Mouse (Mus musculus) kidney, embryonic 16.5 days (tissue): ENCODE measurements at regions not wholly inside any gene's neighbourhood (a gene's known extent, or its start where the extent isn't known, plus 50 kb on each side); places are given as distances from the start of the nearest gene placed in this dataset.

ENCODE experiments used
- ATAC-seq: fragments of 200-750 bp; cut with Nextera tagmentation; 2 replicates; pipeline ENCODE4 v1.8.0; 2017; ENCODE audit warnings: moderate TSS enrichment; ENCODE audit not compliant: low FRiP score, low TSS enrichment
- H3K27ac ChIP-seq: fragments of 300-500 bp; sonication (generic); 2 replicates; pipeline ENCODE4 v1.5.1; 2014; ENCODE audit warnings: low read length
- H3K27me3 ChIP-seq: fragments of 300-500 bp; sonication (generic); 2 replicates; pipeline ENCODE4 v1.6.1; 2014; ENCODE audit warnings: low read length, control low read depth, mixed read lengths; ENCODE audit not compliant: insufficient read depth
- H3K36me3 ChIP-seq: fragments of 300-500 bp; sonication (generic); 2 replicates; pipeline ENCODE4 v1.6.1; 2014; ENCODE audit warnings: low read length, control low read depth, mixed read lengths; ENCODE audit not compliant: insufficient read depth
- H3K4me1 ChIP-seq: fragments of 300-500 bp; sonication (generic); 2 replicates; pipeline ENCODE4 v1.6.1; 2014; ENCODE audit warnings: low read length, control low read depth, mixed read lengths; ENCODE audit not compliant: insufficient read depth
- H3K4me2 ChIP-seq: fragments of 300-500 bp; sonication (generic); replicated peaks from 2 replicates; pipeline ENCODE4 v1.6.1; 2014; ENCODE audit warnings: low read depth, low read length
- H3K4me3 ChIP-seq: fragments of 300-500 bp; sonication (generic); 2 replicates; pipeline ENCODE4 v1.5.1; 2014; ENCODE audit warnings: mild to moderate bottlenecking, low read length
- H3K9ac ChIP-seq: fragments of 300-500 bp; sonication (generic); replicated peaks from 2 replicates; pipeline ENCODE4 v1.6.1; 2014; ENCODE audit warnings: low read length
- H3K9me3 ChIP-seq: fragments of 300-500 bp; sonication (generic); 2 replicates; pipeline ENCODE4 v1.6.1; 2016; ENCODE audit warnings: low read length, control low read depth
- WGBS: fragments of 180-500 bp; shearing (Covaris S2); extraction: QIAGEN DNeasy Blood & Tissue Kit; methylation state at CpG from one replicate; pipeline ENCODE4 v1.1.7; 2014; 5-methylcytosine and 5-hydroxymethylcytosine counted together

DNA sequence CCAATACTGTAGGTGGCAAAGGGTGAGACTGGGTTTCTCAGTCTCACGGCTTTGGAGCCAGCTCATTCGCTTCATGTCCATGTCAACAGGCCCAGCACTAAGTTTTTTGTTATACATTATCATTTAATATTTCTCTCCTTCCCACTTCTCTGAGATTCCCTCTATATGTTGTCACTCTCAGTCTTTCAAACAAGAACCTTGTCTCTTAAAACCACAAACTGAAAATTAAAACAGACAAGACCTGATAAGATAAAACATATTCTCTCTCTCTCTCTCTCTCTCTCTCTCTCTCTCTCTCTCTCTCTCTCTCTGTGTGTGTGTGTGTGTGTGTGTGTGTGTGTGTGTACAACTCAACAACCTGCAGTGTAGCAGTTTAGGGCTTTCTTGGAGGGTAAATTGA lies 295.2 kb upstream of the Nrxn1 start:
- no peaks in the 10 kb centered on the region for H3K4me1 ChIP-seq
- H3K4me3 ChIP-seq: no peak overlapping the region
- no peak for ATAC-seq
- no peak overlapping the region for H3K9ac ChIP-seq
- WGBS: 89% methylated on average over 2 of the region's 2 CpGs
- H3K4me2 ChIP-seq: no peak overlapping the region
- H3K9me3 ChIP-seq: no peaks in the 10 kb centered on the region
- no peak overlapping the region for H3K27ac ChIP-seq
- H3K36me3 ChIP-seq: no peaks in the 10 kb centered on the region
- H3K27me3 ChIP-seq: no peaks in the 10 kb centered on the region

DNA sequence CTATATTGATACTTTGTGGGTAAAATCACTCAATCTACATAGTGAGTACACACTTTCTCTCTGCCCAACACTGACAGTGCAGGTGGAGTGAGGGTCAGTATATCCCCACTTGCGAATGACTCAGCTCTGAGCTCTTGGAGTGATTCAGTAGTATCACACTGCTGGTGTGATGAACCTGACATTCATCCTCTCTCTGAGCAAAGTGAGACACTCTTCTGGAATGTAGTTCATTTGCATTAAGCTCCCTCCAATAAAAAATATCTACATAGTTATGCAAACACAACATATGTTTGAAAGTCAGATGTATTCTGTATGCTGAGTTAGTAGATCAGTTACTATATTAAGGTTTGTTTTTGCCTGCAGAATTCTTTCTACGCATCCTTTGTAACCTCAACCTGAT lies 293.1 kb upstream of the Nrxn1 start:
- no peak overlapping the region for H3K27ac ChIP-seq
- H3K27me3 ChIP-seq: no peaks in the 10 kb centered on the region
- H3K9me3 ChIP-seq: no peaks in the 10 kb centered on the region
- no peak for ATAC-seq
- no peaks in the 10 kb centered on the region for H3K4me1 ChIP-seq
- no peaks in the 10 kb centered on the region for H3K36me3 ChIP-seq
- no peak overlapping the region for H3K4me2 ChIP-seq
- 79% methylated on average over 2 of the region's 2 CpGs for WGBS
- H3K4me3 ChIP-seq: no peak overlapping the region
- H3K9ac ChIP-seq: no peak overlapping the region

DNA sequence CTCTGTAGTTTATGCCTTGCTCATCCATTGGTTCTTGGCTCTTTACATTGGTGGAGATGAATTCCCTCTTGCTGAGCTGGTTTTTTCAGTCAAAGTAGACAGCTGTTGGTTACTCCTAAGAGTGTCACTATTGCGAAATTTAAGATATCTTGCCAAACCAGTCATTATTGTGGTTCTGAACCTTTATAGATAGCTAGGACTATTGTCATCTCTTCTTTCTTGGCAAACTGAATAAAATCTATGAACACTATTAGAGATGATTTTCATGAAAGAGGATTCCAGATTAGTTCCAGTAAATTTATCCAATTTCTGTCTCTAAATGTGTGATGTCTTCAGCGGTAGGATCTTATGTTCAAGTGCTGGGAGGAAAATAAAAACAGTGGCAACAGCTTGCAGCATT lies 275.3 kb upstream of the Nrxn1 start:
- Histone ChIP-seq H3K36me3 (no peaks in the 10 kb centered on the region), H3K4me1 (no peaks in the 10 kb centered on the region), H3K9ac (no peak overlapping the region), H3K4me3 (no peak overlapping the region), H3K4me2 (no peak overlapping the region), H3K9me3 (no peaks in the 10 kb centered on the region), H3K27ac (no peak overlapping the region), H3K27me3 (no peaks in the 10 kb centered on the region)
- ATAC-seq: no peak
- WGBS: 84% methylated on average over 2 of the region's 2 CpGs

DNA sequence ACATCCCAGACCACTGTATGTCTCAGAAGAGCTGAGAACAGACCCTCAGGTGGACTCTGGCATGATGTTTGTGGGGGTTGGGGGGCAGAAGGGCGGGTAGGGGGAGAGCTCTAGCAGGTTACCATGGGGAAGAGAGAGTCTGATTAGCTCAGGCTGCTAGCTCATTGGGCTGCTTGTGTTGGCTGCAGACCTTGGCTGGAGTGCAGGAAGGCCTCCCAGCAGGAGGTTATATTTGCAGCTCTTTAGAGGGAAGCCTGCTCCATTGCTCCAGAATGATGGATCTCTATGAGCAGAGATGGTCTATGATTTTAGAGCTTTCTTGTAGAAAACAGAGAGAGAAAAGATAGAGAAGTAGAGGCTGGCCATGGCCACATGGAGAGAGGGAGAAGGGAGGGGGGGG lies 268.4 kb upstream of the Nrxn1 start:
- Histone ChIP-seq H3K4me2 (no peak overlapping the region), H3K4me3 (no peak overlapping the region), H3K36me3 (no peaks in the 10 kb centered on the region), H3K27me3 (no peaks in the 10 kb centered on the region), H3K4me1 (no peaks in the 10 kb centered on the region), H3K9me3 (no peaks in the 10 kb centered on the region), H3K27ac (no peak overlapping the region), H3K9ac (no peak overlapping the region)
- WGBS: 69% methylated on average over 1 of the region's 1 CpGs
- no peak for ATAC-seq

GRCm38 (mm10) chr17:91352107-91352506 lies 259.2 kb upstream of the Nrxn1 start:
- no peak overlapping the region for H3K4me2 ChIP-seq
- H3K36me3 ChIP-seq: no peaks in the 10 kb centered on the region
- no peak overlapping the region for H3K27ac ChIP-seq
- no peaks in the 10 kb centered on the region for H3K27me3 ChIP-seq
- WGBS: 74% methylated on average over 2 of the region's 2 CpGs
- no peak overlapping the region for H3K4me3 ChIP-seq
- ATAC-seq: no peak
- H3K9ac ChIP-seq: no peak overlapping the region
- no peaks in the 10 kb centered on the region for H3K4me1 ChIP-seq
- no peaks in the 10 kb centered on the region for H3K9me3 ChIP-seq

GRCm38 (mm10) chr17:91336882-91337281 lies 244.0 kb upstream of the Nrxn1 start:
- no peak for ATAC-seq
- no peaks in the 10 kb centered on the region for H3K27me3 ChIP-seq
- WGBS: 75% methylated on average over 1 of the region's 1 CpGs
- H3K4me3 ChIP-seq: no peak overlapping the region
- no peak overlapping the region for H3K9ac ChIP-seq
- no peaks in the 10 kb centered on the region for H3K36me3 ChIP-seq
- no peak overlapping the region for H3K27ac ChIP-seq
- no peaks in the 10 kb centered on the region for H3K9me3 ChIP-seq
- no peak overlapping the region for H3K4me2 ChIP-seq
- no peaks in the 10 kb centered on the region for H3K4me1 ChIP-seq

DNA sequence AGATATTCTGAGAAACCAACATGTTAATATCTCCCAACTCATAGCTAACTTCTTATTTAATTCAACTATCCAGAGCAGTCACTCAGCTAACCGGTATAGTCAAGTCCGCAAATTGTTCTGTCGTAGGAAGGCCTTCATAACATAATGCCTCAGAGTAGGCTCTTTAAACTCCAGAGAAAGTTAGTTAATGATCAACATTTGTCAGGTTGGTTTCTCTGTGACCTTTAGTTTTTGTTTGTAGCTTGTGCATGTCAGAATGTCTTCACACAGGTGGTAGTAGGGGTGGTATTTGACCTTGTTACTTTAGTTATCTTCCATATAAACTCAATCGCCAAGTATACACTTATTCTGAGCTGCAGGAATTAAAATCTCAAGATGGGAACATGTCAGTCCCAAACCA lies 240.9 kb upstream of the Nrxn1 start:
- Histone ChIP-seq H3K27ac (no peak overlapping the region), H3K9ac (no peak overlapping the region), H3K9me3 (no peaks in the 10 kb centered on the region), H3K4me2 (no peak overlapping the region), H3K4me3 (no peak overlapping the region), H3K4me1 (no peaks in the 10 kb centered on the region), H3K27me3 (no peaks in the 10 kb centered on the region), H3K36me3 (no peaks in the 10 kb centered on the region)
- ATAC-seq: no peak
- WGBS: 86% methylated on average over 4 of the region's 4 CpGs

DNA sequence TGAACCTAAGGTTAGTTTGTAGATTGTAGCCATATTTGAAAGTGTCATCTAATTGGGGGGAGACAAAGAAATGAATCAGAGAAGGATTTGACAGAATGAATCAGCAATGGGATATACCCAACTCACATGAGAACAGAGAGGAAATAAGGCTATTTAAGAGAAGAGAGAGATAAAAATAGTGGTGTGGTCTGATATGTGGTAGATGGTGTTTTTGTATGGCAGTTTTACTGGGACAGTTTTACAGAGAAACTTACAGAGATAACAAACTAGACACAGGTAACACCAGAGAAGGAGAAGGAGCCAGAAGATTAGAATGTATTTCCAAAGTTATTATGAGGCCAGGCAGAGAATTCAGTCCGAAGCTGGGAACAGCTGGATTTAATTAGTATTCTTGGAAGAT lies 240.3 kb upstream of the Nrxn1 start:
- WGBS: 85% methylated on average over 1 of the region's 1 CpGs
- Histone ChIP-seq H3K9me3 (no peaks in the 10 kb centered on the region), H3K4me2 (no peak overlapping the region), H3K27ac (no peak overlapping the region), H3K4me3 (no peak overlapping the region), H3K4me1 (no peaks in the 10 kb centered on the region), H3K36me3 (no peaks in the 10 kb centered on the region), H3K9ac (no peak overlapping the region), H3K27me3 (no peaks in the 10 kb centered on the region)
- no peak for ATAC-seq

GRCm38 (mm10) chr17:91324377-91324776 lies 231.5 kb upstream of the Nrxn1 start:
- H3K27me3 ChIP-seq: no peaks in the 10 kb centered on the region
- WGBS: 50% methylated on average over 1 of the region's 1 CpGs
- ATAC-seq: peak; percentile 73; the same call in 1 of the 2 replicates
- H3K36me3 ChIP-seq: no peaks in the 10 kb centered on the region
- no peaks in the 10 kb centered on the region for H3K4me1 ChIP-seq
- no peak overlapping the region for H3K9ac ChIP-seq
- H3K9me3 ChIP-seq: no peaks in the 10 kb centered on the region
- no peak overlapping the region for H3K27ac ChIP-seq
- no peak overlapping the region for H3K4me3 ChIP-seq
- H3K4me2 ChIP-seq: no peak overlapping the region

- no peak for ATAC-seq
- Histone ChIP-seq H3K27me3 (no peaks in the 10 kb centered on the region), H3K4me3 (no peak overlapping the region), H3K36me3 (no peaks in the 10 kb centered on the region), H3K9me3 (no peaks in the 10 kb centered on the region), H3K4me1 (no peaks in the 10 kb centered on the region), H3K27ac (no peak overlapping the region), H3K4me2 (no peak overlapping the region), H3K9ac (no peak overlapping the region)
Measured at GRCm38 (mm10) chr17:91286875-91287274, 194.0 kb upstream of the Nrxn1 start.

DNA sequence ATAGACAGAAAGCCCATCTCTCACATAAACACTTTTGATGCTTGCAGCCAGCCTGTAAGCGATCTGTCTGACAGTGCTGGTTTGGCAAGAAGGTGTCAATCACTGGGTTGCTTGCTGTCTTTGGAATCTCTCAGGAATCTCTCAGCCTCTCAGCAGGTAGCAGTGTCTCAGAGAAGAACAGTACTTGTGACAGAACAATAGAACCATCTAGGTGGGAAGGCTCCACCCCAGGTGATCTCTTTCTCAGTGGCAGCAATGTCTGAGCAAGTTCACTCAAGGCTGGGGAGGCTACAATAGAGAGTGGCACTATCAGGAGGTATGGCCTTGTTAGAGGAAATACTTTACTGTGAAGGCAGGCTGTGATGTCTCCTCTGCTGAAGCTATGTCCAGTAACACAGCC lies 181.5 kb upstream of the Nrxn1 start:
- no peaks in the 10 kb centered on the region for H3K36me3 ChIP-seq
- H3K9me3 ChIP-seq: no peaks in the 10 kb centered on the region
- ATAC-seq: no peak
- no peaks in the 10 kb centered on the region for H3K27me3 ChIP-seq
- WGBS: 90% methylated on average over 1 of the region's 1 CpGs
- H3K27ac ChIP-seq: no peak overlapping the region
- no peak overlapping the region for H3K4me3 ChIP-seq
- no peak overlapping the region for H3K9ac ChIP-seq
- no peak overlapping the region for H3K4me2 ChIP-seq
- no peaks in the 10 kb centered on the region for H3K4me1 ChIP-seq
